12 mouse cellular contexts compared by ENCODE assay signal in genomic region chr15:85724271-85725165, GRCm38 (mm10). TPM values are rescaled to one million over a fixed set of nuclear protein-coding genes. Genes with fewer than 3 reads are reported as not detected.
DNase-seq lines count a peak whose midpoint lies in the region; ATAC-seq and TF ChIP-seq lines count a peak whose summit lies in the region.
"Had no signal": no experiment of that assay in that cellular context is flagged by ENCODE, and none has a peak within 500 bp of the region (broad histone marks: within the 10 kb centered on the region; RNA-seq: fewer than 3 reads in every experiment).

No protein-coding gene starts in this region.

- ATAC-seq in megakaryocyte progenitor cell, adult 5-6 weeks (replicated peaks; ENCODE audit: poor library complexity) = no peak

- no peak for TF ChIP-seq CTCF in left cerebral cortex, adult 2 months (IDR thresholded peaks at IDR 0.05)

- intact Hi-C loops in left cerebral cortex, adult 2 months (cut with DNase I) = no loop called here

- no peak overlapping the region for H3K27ac ChIP-seq in left cerebral cortex, adult 2 months
- H3K27ac ChIP-seq: embryonic facial prominence, embryonic 13.5 days; limb, embryonic 13.5 days had no signal

- no peak overlapping the region for H3K4me3 ChIP-seq in left cerebral cortex, adult 2 months
- H3K4me3 ChIP-seq: embryonic facial prominence, embryonic 13.5 days; limb, embryonic 13.5 days had no signal

- DNase-seq in gastrocnemius, adult 18-20 months (ENCODE audit: low spot score) = peak; percentile 54
- DNase-seq in gastrocnemius, adult 8-10 months (ENCODE audit: low spot score in 2 of 2) = no peak
- peak; percentile 88 for DNase-seq in adrenal gland, adult 2 months
- DNase-seq in heart, adult 9 months (ENCODE audit: low spot score in 2 of 2) = peak; percentile 85 to 86
- peak; percentile 76 to 81 for DNase-seq in kidney, adult 8-10 months
- DNase-seq in layer of hippocampus, postnatal 25 days (ENCODE audit: extremely low spot score in 1 of 2, low spot score in 1 of 2) = no peak
- no peak for DNase-seq in left cerebral cortex, adult 2 months (ENCODE audit: extremely low spot score in 1 of 2, low spot score in 2 of 2)
- DNase-seq: lung, postnatal 4 days; right cerebral cortex, adult 18-20 months had no signal

RNA-seq across cellular contexts. Expression of gene Ppara, which starts 10.3 kb away (rescaled TPM):
- 10 to 100 TPM; 21.9 to 22.2 TPM for total RNA-seq in gastrocnemius, adult 18-20 months (2021)
- 10 to 100 TPM; 10.5 to 19.6 (median 14.7) TPM for total RNA-seq in gastrocnemius, adult 8-10 months (2022)
- total RNA-seq in adrenal gland, adult 2 months (2021) = 10 to 100 TPM; 37.2 to 48.9 TPM
- 6.3 and 8.5 TPM in 2 replicates for polyA plus RNA-seq in adrenal gland, adult 2 months (2012; rRNA removed)
- not detected in 2 replicates for total RNA-seq in megakaryocyte progenitor cell, adult 5-6 weeks (2015)
- not detected in 2 replicates for total RNA-seq in megakaryocyte progenitor cell, adult 5-6 weeks (2017)
- total RNA-seq in layer of hippocampus, postnatal 25 days (2021) = 1 to 10 TPM; 3.1 to 3.3 TPM
- total RNA-seq in left cerebral cortex, adult 2 months (2021) = 1 to 10 TPM; 3.6 TPM

Comparison
In these comparisons a context has a peak if more than half of its experiments do, and no peak if none do; other contexts are left out.
1. DNase-seq: peak in gastrocnemius, adult 18-20 months (single experiment), adrenal gland, adult 2 months (single experiment), heart, adult 9 months (2 of 2) and kidney, adult 8-10 months (2 of 2); none in gastrocnemius, adult 8-10 months (0 of 2), layer of hippocampus, postnatal 25 days (0 of 2) and left cerebral cortex, adult 2 months (0 of 2).
2. RNA of gene Ppara, which starts 10.3 kb away (total RNA-seq): 37.2 to 48.9 TPM in adrenal gland, adult 2 months, 21.9 to 22.2 TPM in gastrocnemius, adult 18-20 months, 10.5 to 19.6 TPM in gastrocnemius, adult 8-10 months, 3.6 TPM in left cerebral cortex, adult 2 months and 3.1 to 3.3 TPM in layer of hippocampus, postnatal 25 days; not detected in megakaryocyte progenitor cell, adult 5-6 weeks; every median in the first group is over 4 times any median in the second.